Mouse (Mus musculus): ENCODE measurements at regions not wholly inside any gene's neighbourhood (a gene's known extent, or its start where the extent isn't known, plus 50 kb on each side); places are given as distances from the start of the nearest gene placed in this dataset.
A peak's percentile ranks its signal among the peaks of the same experiment; 100 is the strongest.

- H3K9me3 ChIP-seq, result no peaks in the 10 kb centered on the region
- H3K9ac ChIP-seq, result no peak overlapping the region
- no peak overlapping the region for H3K27ac ChIP-seq
- H3K36me3 ChIP-seq, result no peaks in the 10 kb centered on the region
- H3K4me3 ChIP-seq, result no peak overlapping the region
- H3K4me1 ChIP-seq, result peaks cover 7% of the 10 kb centered on the region
- no peaks in the 10 kb centered on the region for H3K27me3 ChIP-seq
- H3K4me2 ChIP-seq (replicated peaks), result no peak overlapping the region
- ATAC-seq (ENCODE audit: insufficient number of reproducible peaks, insufficient read depth, low FRiP score, low TSS enrichment), result no peak
Measured at GRCm38 (mm10) chr1:38739018-38739417, 74.3 kb upstream of the Aff3 start.

- no peaks in the 10 kb centered on the region for H3K27me3 ChIP-seq
- no peak overlapping the region for H3K4me2 ChIP-seq (replicated peaks)
Measured at GRCm38 (mm10) chr1:38735768-38736167, 71.0 kb upstream of the Aff3 start.

GRCm38 (mm10) chr1:38733201-38733600 lies 68.4 kb upstream of the Aff3 start:
- no peak overlapping the region for H3K4me3 ChIP-seq
- no peak overlapping the region for H3K27ac ChIP-seq
- H3K36me3 ChIP-seq, result no peaks in the 10 kb centered on the region
- no peaks in the 10 kb centered on the region for H3K27me3 ChIP-seq
- H3K9ac ChIP-seq, result no peak overlapping the region
- peaks cover 10% of the 10 kb centered on the region for H3K4me1 ChIP-seq
- ATAC-seq (ENCODE audit: insufficient number of reproducible peaks, insufficient read depth, low FRiP score, low TSS enrichment), result no peak
- no peaks in the 10 kb centered on the region for H3K9me3 ChIP-seq
- no peak overlapping the region for H3K4me2 ChIP-seq (replicated peaks)

More at GRCm38 (mm10) chr1:38735768-38736167, 71.0 kb upstream of the Aff3 start:
- peak overlapping the region; percentile 80 for H3K27ac ChIP-seq
- 49% methylated on average over 8 of the region's 8 CpGs for WGBS
- H3K4me1 ChIP-seq, result peaks cover 7% of the 10 kb centered on the region
- no peak overlapping the region for H3K4me3 ChIP-seq
- H3K9ac ChIP-seq, result no peak overlapping the region
- no peaks in the 10 kb centered on the region for H3K9me3 ChIP-seq
- ATAC-seq (ENCODE audit: insufficient number of reproducible peaks, insufficient read depth, low FRiP score, low TSS enrichment), result no peak
- no peaks in the 10 kb centered on the region for H3K36me3 ChIP-seq

- no peak overlapping the region for H3K9ac ChIP-seq
- no peaks in the 10 kb centered on the region for H3K9me3 ChIP-seq
- ATAC-seq (ENCODE audit: insufficient number of reproducible peaks, insufficient read depth, low FRiP score, low TSS enrichment), result no peak
- H3K36me3 ChIP-seq, result no peaks in the 10 kb centered on the region
- H3K4me3 ChIP-seq, result no peak overlapping the region
- no peaks in the 10 kb centered on the region for H3K27me3 ChIP-seq
- H3K4me2 ChIP-seq (replicated peaks), result no peak overlapping the region
- H3K27ac ChIP-seq, result no peak overlapping the region
- H3K4me1 ChIP-seq, result 0 out of 2 replicates have a peak, but pooled peaks cover 3% of the 10 kb centered on the region
- 84% methylated on average over 10 of the region's 10 CpGs for WGBS
Measured at GRCm38 (mm10) chr1:38729977-38730782, 65.4 kb upstream of the Aff3 start.

GRCm38 (mm10) chr1:38725805-38726204 lies 61.0 kb upstream of the Aff3 start:
- H3K4me1 ChIP-seq, result 0 out of 2 replicates have a peak, but pooled peaks cover 3% of the 10 kb centered on the region
- no peak overlapping the region for H3K4me2 ChIP-seq (replicated peaks)
- H3K4me3 ChIP-seq, result no peak overlapping the region
- H3K9me3 ChIP-seq, result no peaks in the 10 kb centered on the region
- no peak for ATAC-seq (ENCODE audit: insufficient number of reproducible peaks, insufficient read depth, low FRiP score, low TSS enrichment)
- H3K9ac ChIP-seq, result no peak overlapping the region
- H3K36me3 ChIP-seq, result no peaks in the 10 kb centered on the region
- H3K27me3 ChIP-seq, result no peaks in the 10 kb centered on the region
- H3K27ac ChIP-seq, result no peak overlapping the region
- WGBS, result 87% methylated on average over 9 of the region's 9 CpGs

GRCm38 (mm10) chr1:38724631-38725030 lies 59.9 kb upstream of the Aff3 start:
- H3K9ac ChIP-seq, result no peak overlapping the region
- no peaks in the 10 kb centered on the region for H3K9me3 ChIP-seq
- no peak for ATAC-seq (ENCODE audit: insufficient number of reproducible peaks, insufficient read depth, low FRiP score, low TSS enrichment)
- H3K27ac ChIP-seq, result no peak overlapping the region
- 92% methylated on average over 14 of the region's 14 CpGs for WGBS
- H3K4me2 ChIP-seq (replicated peaks), result no peak overlapping the region
- 0 out of 2 replicates have a peak, but pooled peaks cover 3% of the 10 kb centered on the region for H3K4me1 ChIP-seq
- H3K4me3 ChIP-seq, result no peak overlapping the region
- no peaks in the 10 kb centered on the region for H3K27me3 ChIP-seq
- no peaks in the 10 kb centered on the region for H3K36me3 ChIP-seq

GRCm38 (mm10) chr1:38722155-38722554 lies 57.4 kb upstream of the Aff3 start:
- Histone ChIP-seq H3K9ac (no peak overlapping the region), H3K9me3 (no peaks in the 10 kb centered on the region), H3K4me1 (no peaks in the 10 kb centered on the region), H3K27ac (no peak overlapping the region), H3K36me3 (no peaks in the 10 kb centered on the region), H3K4me2 (replicated peaks) (no peak overlapping the region), H3K27me3 (no peaks in the 10 kb centered on the region), H3K4me3 (no peak overlapping the region)
- 93% methylated on average over 10 of the region's 10 CpGs for WGBS
- no peak for ATAC-seq (ENCODE audit: insufficient number of reproducible peaks, insufficient read depth, low FRiP score, low TSS enrichment)

- ATAC-seq (ENCODE audit: insufficient number of reproducible peaks, insufficient read depth, low FRiP score, low TSS enrichment), result no peak
- H3K9ac ChIP-seq, result no peak overlapping the region
- H3K36me3 ChIP-seq, result no peaks in the 10 kb centered on the region
- H3K4me3 ChIP-seq, result no peak overlapping the region
- H3K4me1 ChIP-seq, result no peaks in the 10 kb centered on the region
- H3K27me3 ChIP-seq, result no peaks in the 10 kb centered on the region
- H3K27ac ChIP-seq, result no peak overlapping the region
- H3K4me2 ChIP-seq (replicated peaks), result no peak overlapping the region
- H3K9me3 ChIP-seq, result no peaks in the 10 kb centered on the region
- 45% methylated on average over 9 of the region's 9 CpGs for WGBS
Measured at GRCm38 (mm10) chr1:38720287-38720686, 55.5 kb upstream of the Aff3 start.

GRCm38 (mm10) chr1:38715621-38716020 lies 50.9 kb upstream of the Aff3 start:
- Histone ChIP-seq H3K4me3 (no peak overlapping the region), H3K27ac (no peak overlapping the region), H3K36me3 (no peaks in the 10 kb centered on the region), H3K27me3 (no peaks in the 10 kb centered on the region), H3K4me2 (replicated peaks) (no peak overlapping the region), H3K4me1 (no peaks in the 10 kb centered on the region), H3K9ac (no peak overlapping the region), H3K9me3 (no peaks in the 10 kb centered on the region; the same call in 1 of the 2 replicates)
- 72% methylated on average over 4 of the region's 4 CpGs for WGBS
- ATAC-seq (ENCODE audit: insufficient number of reproducible peaks, insufficient read depth, low FRiP score, low TSS enrichment), result no peak
